Mouse (Mus musculus): ENCODE measurements at regions not wholly inside any gene's neighbourhood (a gene's known extent, or its start where the extent isn't known, plus 50 kb on each side); places are given as distances from the start of the nearest gene placed in this dataset.

GRCm38 (mm10) chr12:12701735-12702134, 240.0 kb downstream of the Mycn start:
- no peak for DNase-seq (ENCODE audit: low spot score in 2 of 2)

- no peak for DNase-seq (ENCODE audit: low spot score in 2 of 2)
Measured at GRCm38 (mm10) chr12:12701060-12701667, 240.6 kb downstream of the Mycn start.

- no peak for DNase-seq (ENCODE audit: low spot score in 2 of 2)
Measured at GRCm38 (mm10) chr12:12693838-12694777, 247.6 kb downstream of the Mycn start.

- no peak for DNase-seq (ENCODE audit: low spot score in 2 of 2)
Measured at GRCm38 (mm10) chr12:12687376-12687775, 254.3 kb downstream of the Mycn start.

GRCm38 (mm10) chr12:12685217-12685522, 256.5 kb downstream of the Mycn start:
- DNase-seq (ENCODE audit: low spot score in 2 of 2): no peak

- no peak for DNase-seq (ENCODE audit: low spot score in 2 of 2)
Measured at GRCm38 (mm10) chr12:12684481-12685216, 257.1 kb downstream of the Mycn start.

- DNase-seq (ENCODE audit: low spot score in 2 of 2): no peak
Measured at GRCm38 (mm10) chr12:12683733-12684470, 257.8 kb downstream of the Mycn start.

GRCm38 (mm10) chr12:12681101-12681500, 260.6 kb downstream of the Mycn start:
- DNase-seq (ENCODE audit: low spot score in 2 of 2): no peak

GRCm38 (mm10) chr12:12680371-12680921, 261.3 kb downstream of the Mycn start:
- DNase-seq (ENCODE audit: low spot score in 2 of 2): no peak

- DNase-seq (ENCODE audit: low spot score in 2 of 2): no peak
Measured at GRCm38 (mm10) chr12:12676676-12677075, 265.0 kb downstream of the Mycn start.

- DNase-seq (ENCODE audit: low spot score in 2 of 2): no peak
Measured at GRCm38 (mm10) chr12:12669931-12670330, 271.8 kb downstream of the Mycn start.

- no peak for DNase-seq (ENCODE audit: low spot score in 2 of 2)
Measured at GRCm38 (mm10) chr12:12668919-12669318, 272.8 kb downstream of the Mycn start.

GRCm38 (mm10) chr12:12655611-12656010, 286.1 kb downstream of the Mycn start:
- DNase-seq (ENCODE audit: low spot score in 2 of 2): no peak

- no peak for DNase-seq (ENCODE audit: low spot score in 2 of 2)
Measured at GRCm38 (mm10) chr12:12655184-12655583, 286.5 kb downstream of the Mycn start.

GRCm38 (mm10) chr12:12652361-12652760, 289.4 kb downstream of the Mycn start:
- no peak for DNase-seq (ENCODE audit: low spot score in 2 of 2)

- no peak for DNase-seq (ENCODE audit: low spot score in 2 of 2)
Measured at GRCm38 (mm10) chr12:12650309-12650708, 291.4 kb downstream of the Mycn start.

GRCm38 (mm10) chr12:12647467-12647866, 294.2 kb downstream of the Mycn start:
- no peak for DNase-seq (ENCODE audit: low spot score in 2 of 2)

GRCm38 (mm10) chr12:12645183-12645582, 296.5 kb downstream of the Mycn start:
- DNase-seq (ENCODE audit: low spot score in 2 of 2): no peak

- DNase-seq (ENCODE audit: low spot score in 2 of 2): no peak
Measured at GRCm38 (mm10) chr12:12643247-12643963, 298.3 kb downstream of the Mycn start.

- DNase-seq (ENCODE audit: low spot score in 2 of 2): no peak
Measured at GRCm38 (mm10) chr12:12635308-12635707, 306.4 kb downstream of the Mycn start.

- no peak for DNase-seq (ENCODE audit: low spot score in 2 of 2)
Measured at GRCm38 (mm10) chr12:12627597-12627996, 314.1 kb downstream of the Mycn start.
